Mouse (Mus musculus): ENCODE results near the gene Vdr. TPM values are rescaled to one million over a fixed set of nuclear protein-coding genes. Genes with fewer than 3 reads are reported as not detected.

Gene Vdr
- polyA plus RNA-seq, 1 experiment from 2014 or later, result 1.7 TPM

DNA sequence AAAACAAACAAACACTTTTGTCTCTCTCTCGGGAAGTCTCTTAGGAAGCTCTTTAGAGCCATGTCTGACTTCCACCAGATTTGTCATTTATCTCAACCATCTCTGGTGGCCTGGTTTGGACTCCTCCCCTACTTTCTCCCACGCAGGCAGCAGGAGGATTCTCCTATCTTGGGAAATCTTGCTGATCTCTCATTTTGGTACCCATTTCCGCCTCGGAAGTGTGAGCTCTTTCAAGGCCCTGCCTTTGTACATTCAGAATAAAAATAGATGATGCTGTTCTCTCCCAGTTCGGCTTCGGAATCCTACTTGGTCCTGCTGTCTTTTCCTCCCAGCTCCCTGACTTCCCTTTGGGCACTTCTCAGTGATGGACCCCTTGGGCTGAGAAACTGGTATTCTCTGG is 55.9 kb downstream of the Vdr start:
- no peaks in the 10 kb centered on the region for H3K9me3 ChIP-seq
- H3K36me3 ChIP-seq, result no peaks in the 10 kb centered on the region
- ATAC-seq (ENCODE audit: insufficient read depth, low FRiP score, low read depth), result no peak
- WGBS, result 59% methylated on average over 6 of the region's 6 CpGs
- no peak overlapping the region for H3K9ac ChIP-seq
- H3K27ac ChIP-seq, result no peak overlapping the region
- H3K4me1 ChIP-seq, result peaks cover 3% of the 10 kb centered on the region; the same call in 1 of the 2 replicates
- no peak overlapping the region for H3K4me3 ChIP-seq (replicated peaks)
- H3K27me3 ChIP-seq (replicated peaks), result no peaks in the 10 kb centered on the region
- no peak overlapping the region for H3K4me2 ChIP-seq

DNA sequence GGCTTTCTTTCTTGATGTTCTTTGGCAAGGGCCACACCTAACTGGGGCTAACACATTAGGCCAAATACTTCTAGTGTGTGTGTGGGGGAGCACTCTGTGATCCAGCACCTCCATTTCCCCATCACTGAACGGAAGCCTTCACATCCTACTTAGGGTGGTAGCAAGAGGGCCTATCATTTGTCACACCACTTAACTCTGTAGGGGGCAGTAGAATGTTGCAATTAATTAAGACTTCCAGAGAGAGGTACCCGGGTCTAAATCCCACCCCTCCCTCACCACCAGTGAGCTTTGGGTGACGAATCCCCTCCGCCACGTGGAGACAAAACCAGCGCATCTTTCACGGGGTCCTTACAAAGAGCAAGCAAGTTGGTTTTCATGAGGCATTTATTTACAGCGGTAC is 56.4 kb downstream of the Vdr start:
- Histone ChIP-seq H3K4me1 (peaks cover 8% of the 10 kb centered on the region; the same call in 1 of the 2 replicates), H3K27me3 (replicated peaks) (no peaks in the 10 kb centered on the region), H3K9me3 (no peaks in the 10 kb centered on the region), H3K36me3 (no peaks in the 10 kb centered on the region), H3K4me2 (no peak overlapping the region), H3K27ac (no peak overlapping the region), H3K9ac (no peak overlapping the region), H3K4me3 (replicated peaks) (no peak overlapping the region)
- WGBS, result 45% methylated on average over 8 of the region's 8 CpGs
- ATAC-seq (ENCODE audit: insufficient read depth, low FRiP score, low read depth), result no peak

- H3K27me3 ChIP-seq (replicated peaks), result no peaks in the 10 kb centered on the region
- no peak overlapping the region for H3K9ac ChIP-seq
- no peaks in the 10 kb centered on the region for H3K36me3 ChIP-seq
- H3K9me3 ChIP-seq, result no peaks in the 10 kb centered on the region
- peaks cover 9% of the 10 kb centered on the region; the same call in 1 of the 2 replicates for H3K4me1 ChIP-seq
- ATAC-seq (ENCODE audit: insufficient read depth, low FRiP score, low read depth), result no peak
- no peak overlapping the region for H3K27ac ChIP-seq
- no peak overlapping the region for H3K4me2 ChIP-seq
- 90% methylated on average over 3 of the region's 3 CpGs for WGBS
- no peak overlapping the region for H3K4me3 ChIP-seq (replicated peaks)
Observed at GRCm38 (mm10) chr15:97852291-97852690, 58.1 kb downstream of the Vdr start.

GRCm38 (mm10) chr15:97851011-97851410 is 59.4 kb downstream of the Vdr start:
- H3K27ac ChIP-seq, result no peak overlapping the region
- WGBS, result 79% methylated on average over 5 of the region's 5 CpGs
- H3K9me3 ChIP-seq, result no peaks in the 10 kb centered on the region
- H3K27me3 ChIP-seq (replicated peaks), result no peaks in the 10 kb centered on the region
- H3K9ac ChIP-seq, result no peak overlapping the region
- H3K4me3 ChIP-seq (replicated peaks), result no peak overlapping the region
- no peak for ATAC-seq (ENCODE audit: insufficient read depth, low FRiP score, low read depth)
- no peak overlapping the region for H3K4me2 ChIP-seq
- H3K4me1 ChIP-seq, result peaks cover 9% of the 10 kb centered on the region; the same call in 1 of the 2 replicates
- no peaks in the 10 kb centered on the region for H3K36me3 ChIP-seq

- 21% methylated on average over 2 of the region's 2 CpGs for WGBS
- H3K9ac ChIP-seq, result no peak overlapping the region
- peaks cover 9% of the 10 kb centered on the region; the same call in 1 of the 2 replicates for H3K4me1 ChIP-seq
- no peak overlapping the region for H3K4me2 ChIP-seq
- no peaks in the 10 kb centered on the region for H3K27me3 ChIP-seq (replicated peaks)
- ATAC-seq (ENCODE audit: insufficient read depth, low FRiP score, low read depth), result no peak
- no peak overlapping the region for H3K4me3 ChIP-seq (replicated peaks)
- no peaks in the 10 kb centered on the region for H3K36me3 ChIP-seq
- H3K9me3 ChIP-seq, result no peaks in the 10 kb centered on the region
- H3K27ac ChIP-seq, result no peak overlapping the region
Observed at GRCm38 (mm10) chr15:97850441-97850840, 60.0 kb downstream of the Vdr start.

- peak overlapping the region; percentile 61 for H3K4me2 ChIP-seq
- no peaks in the 10 kb centered on the region for H3K36me3 ChIP-seq
- no peak overlapping the region for H3K9ac ChIP-seq
- no peak overlapping the region for H3K27ac ChIP-seq
- H3K9me3 ChIP-seq, result no peaks in the 10 kb centered on the region
- ATAC-seq (ENCODE audit: insufficient read depth, low FRiP score, low read depth), result peak; percentile 68
- H3K4me3 ChIP-seq (replicated peaks), result peak overlapping the region; percentile 34
- peaks cover 9% of the 10 kb centered on the region; the same call in 1 of the 2 replicates for H3K4me1 ChIP-seq
- H3K27me3 ChIP-seq (replicated peaks), result no peaks in the 10 kb centered on the region
- 8% methylated on average over 19 of the region's 19 CpGs for WGBS
Observed at GRCm38 (mm10) chr15:97849116-97849911, 61.1 kb downstream of the Vdr start.

DNA sequence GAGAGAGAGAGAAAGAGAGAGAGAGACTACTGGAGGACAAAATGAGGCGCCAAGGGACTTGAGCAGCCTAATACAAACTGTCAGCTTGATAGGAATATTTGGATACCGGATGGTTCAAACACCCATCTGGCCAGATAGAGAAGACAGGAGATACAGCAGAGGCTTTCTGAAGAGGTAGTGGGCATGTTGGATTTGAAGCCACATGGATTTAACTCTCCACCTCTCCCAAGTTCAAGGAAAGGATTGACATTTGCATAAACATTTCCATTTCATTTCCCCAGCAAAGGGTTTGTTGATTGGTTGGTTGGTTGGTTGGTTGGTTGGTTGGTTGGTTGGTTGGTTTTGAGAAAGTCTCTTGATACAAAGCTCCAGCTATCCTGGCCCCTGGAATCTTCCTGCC is 62.6 kb downstream of the Vdr start:
- no peak for ATAC-seq (ENCODE audit: insufficient read depth, low FRiP score, low read depth)
- 80% methylated on average over 2 of the region's 2 CpGs for WGBS

GRCm38 (mm10) chr15:97847285-97847684 is 63.1 kb downstream of the Vdr start:
- Histone ChIP-seq H3K4me1 (peaks cover 9% of the 10 kb centered on the region; the same call in 1 of the 2 replicates), H3K4me3 (replicated peaks) (no peak overlapping the region), H3K9me3 (no peaks in the 10 kb centered on the region), H3K9ac (no peak overlapping the region), H3K36me3 (no peaks in the 10 kb centered on the region), H3K4me2 (no peak overlapping the region), H3K27me3 (replicated peaks) (no peaks in the 10 kb centered on the region), H3K27ac (no peak overlapping the region)
- 87% methylated on average over 4 of the region's 4 CpGs for WGBS
- ATAC-seq (ENCODE audit: insufficient read depth, low FRiP score, low read depth), result no peak

More for the DNA sequence above, 62.6 kb downstream of the Vdr start:
- H3K27ac ChIP-seq, result no peak overlapping the region
- no peaks in the 10 kb centered on the region for H3K36me3 ChIP-seq
- H3K4me1 ChIP-seq, result peaks cover 9% of the 10 kb centered on the region; the same call in 1 of the 2 replicates
- no peak overlapping the region for H3K9ac ChIP-seq
- H3K4me2 ChIP-seq, result no peak overlapping the region
- no peak overlapping the region for H3K4me3 ChIP-seq (replicated peaks)
- H3K9me3 ChIP-seq, result no peaks in the 10 kb centered on the region
- no peaks in the 10 kb centered on the region for H3K27me3 ChIP-seq (replicated peaks)

- no peak overlapping the region for H3K4me3 ChIP-seq (replicated peaks)
- no peak for ATAC-seq (ENCODE audit: insufficient read depth, low FRiP score, low read depth)
- H3K9me3 ChIP-seq, result no peaks in the 10 kb centered on the region
- H3K27ac ChIP-seq, result no peak overlapping the region
- peaks cover 9% of the 10 kb centered on the region; the same call in 1 of the 2 replicates for H3K4me1 ChIP-seq
- H3K9ac ChIP-seq, result no peak overlapping the region
- no peak overlapping the region for H3K4me2 ChIP-seq
- no peaks in the 10 kb centered on the region for H3K27me3 ChIP-seq (replicated peaks)
- H3K36me3 ChIP-seq, result no peaks in the 10 kb centered on the region
- 89% methylated on average over 11 of the region's 11 CpGs for WGBS
Observed at GRCm38 (mm10) chr15:97846121-97846882, 64.1 kb downstream of the Vdr start.

- 68% methylated on average over 19 of the region's 19 CpGs for WGBS
- peaks cover 19% of the 10 kb centered on the region for H3K4me1 ChIP-seq
- H3K36me3 ChIP-seq, result no peaks in the 10 kb centered on the region
Observed at GRCm38 (mm10) chr15:97844037-97845034, 66.1 kb downstream of the Vdr start, which contains the start of gene Hdac7. Gene Hdac7, minus strand, starts transcription at chr15:97844502.

DNA sequence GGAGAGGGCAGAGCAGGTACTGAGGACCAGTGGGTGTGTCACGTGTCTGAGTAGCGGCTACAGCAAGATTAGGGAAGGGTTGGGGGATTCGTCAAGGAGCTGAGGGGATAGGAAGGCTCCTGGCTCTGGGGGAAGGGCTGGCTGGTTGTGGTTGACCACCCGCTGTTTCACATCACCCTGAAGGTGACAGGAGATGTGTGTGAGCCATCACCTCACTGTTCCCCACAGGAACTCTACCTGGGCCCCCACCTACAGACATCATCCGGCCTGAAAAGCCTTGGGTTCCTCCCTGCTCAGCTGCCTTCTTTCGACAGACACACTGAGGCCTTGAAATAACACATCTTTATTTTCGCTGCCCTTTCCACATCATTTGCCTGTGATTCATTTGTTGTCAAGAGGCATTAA is 67.2 kb downstream of the Vdr start:
- no peaks in the 10 kb centered on the region for H3K27me3 ChIP-seq (replicated peaks)
- H3K4me3 ChIP-seq (replicated peaks), result no peak overlapping the region
- H3K4me2 ChIP-seq, result no peak overlapping the region
- H3K27ac ChIP-seq, result no peak overlapping the region
- no peaks in the 10 kb centered on the region for H3K36me3 ChIP-seq
- ATAC-seq (ENCODE audit: insufficient read depth, low FRiP score, low read depth), result no peak
- no peaks in the 10 kb centered on the region for H3K9me3 ChIP-seq
- 69% methylated on average over 7 of the region's 7 CpGs for WGBS
- H3K4me1 ChIP-seq, result peaks cover 20% of the 10 kb centered on the region
- H3K9ac ChIP-seq, result no peak overlapping the region

More at GRCm38 (mm10) chr15:97844037-97845034, 66.1 kb downstream of the Vdr start, which contains the start of gene Hdac7:
- H3K9ac ChIP-seq, result no peak within 1 kb of the TSS
- H3K27ac ChIP-seq, result no peak within 1 kb of the TSS
- ATAC-seq (ENCODE audit: insufficient read depth, low FRiP score, low read depth), result no peak
- no peak within 1 kb of the TSS for H3K4me3 ChIP-seq (replicated peaks)
- no peaks in the 10 kb centered on the region for H3K27me3 ChIP-seq (replicated peaks)
- no peak within 1 kb of the TSS for H3K4me2 ChIP-seq
- no peaks in the 10 kb centered on the region for H3K9me3 ChIP-seq

Data from stomach, embryonic 15.5 days (tissue).